Mouse (Mus musculus) G1E-ER4 (cell line): ENCODE results near the gene Sbsn. TPM values are rescaled to one million over a fixed set of nuclear protein-coding genes. Genes with fewer than 3 reads are reported as not detected.
"Not testable (repeated sequence)": the region's sequence is repeated elsewhere in the genome, so short reads cannot be mapped to it uniquely, and the experiment has no call there.

Source experiments
- GATA1 ChIP-seq: IDR thresholded peaks from one replicate; pipeline ENCODE4 v1.8.0; 2012; ENCODE audit warnings: low read length, inconsistent platforms
- polyA plus RNA-seq: library from polyadenylated mRNA; stranded (reverse); fragments of >175 nt; gene quantifications from 2 replicates; pipeline ENCODE4 v1.2.3, GENCODE M21; 2012

Sbsn gene
- polyA plus RNA-seq = 5.3 and 6.4 TPM in 2 replicates

GRCm38 (mm10) chr7:30751086-30751669, at the start of gene Sbsn:
Gene Sbsn, plus strand, starts transcription at chr7:30751471.
- no peak for TF ChIP-seq GATA1

- no peak for TF ChIP-seq GATA1
Observed at GRCm38 (mm10) chr7:30706214-30706882, 44.9 kb upstream of the Sbsn start.

GRCm38 (mm10) chr7:30707441-30707840, 43.8 kb upstream of the Sbsn start:
- TF ChIP-seq GATA1 = no peak

- TF ChIP-seq GATA1 = no peak
Observed at GRCm38 (mm10) chr7:30711942-30712341, 39.3 kb upstream of the Sbsn start, which contains the start of gene Atp4a. Gene Atp4a, plus strand, starts transcription at chr7:30712209.

GRCm38 (mm10) chr7:30717006-30717715, 34.1 kb upstream of the Sbsn start:
- no peak for TF ChIP-seq GATA1

- TF ChIP-seq GATA1 = no peak
Observed at GRCm38 (mm10) chr7:30717716-30718046, 33.6 kb upstream of the Sbsn start.

- TF ChIP-seq GATA1 = no peak
Observed at GRCm38 (mm10) chr7:30719669-30720068, 31.6 kb upstream of the Sbsn start.

- no peak for TF ChIP-seq GATA1
Observed at GRCm38 (mm10) chr7:30721286-30721685, 30.0 kb upstream of the Sbsn start.

- no peak for TF ChIP-seq GATA1
Observed at GRCm38 (mm10) chr7:30723274-30723953, 27.9 kb upstream of the Sbsn start.

GRCm38 (mm10) chr7:30728214-30728613, 23.1 kb upstream of the Sbsn start:
- TF ChIP-seq GATA1 = no peak

GRCm38 (mm10) chr7:30728739-30729395, 22.4 kb upstream of the Sbsn start:
- no peak for TF ChIP-seq GATA1

GRCm38 (mm10) chr7:30729396-30730063, 21.7 kb upstream of the Sbsn start, which contains the start of gene Tmem147:
Gene Tmem147, minus strand, starts transcription at chr7:30729540.
- no peak for TF ChIP-seq GATA1

- TF ChIP-seq GATA1 = no peak
Observed at GRCm38 (mm10) chr7:30736211-30736610, 15.1 kb upstream of the Sbsn start.

GRCm38 (mm10) chr7:30743617-30744016, 7.7 kb upstream of the Sbsn start, which contains the start of gene Gapdhs:
Gene Gapdhs, minus strand, starts transcription at chr7:30743681.
- not testable (repeated sequence) for TF ChIP-seq GATA1
